Mouse (Mus musculus) lung, postnatal 14 days (tissue): ENCODE data around the gene Klf2.

Experiments used
- DNase-seq: peaks from one replicate; pipeline ENCODE4 v3.0.0; 2021

Klf2 gene

GRCm38 (mm10) chr8:72318801-72319322 is at the start of gene Klf2:
Klf2 (plus strand) TSS chr8:72319033.
- peak; percentile 99 for DNase-seq

GRCm38 (mm10) chr8:72270606-72271005 is 48.2 kb upstream of the Klf2 start:
- DNase-seq, result no peak

- DNase-seq, result no peak
These were observed 47.7 kb upstream of the Klf2 start for GRCm38 (mm10) chr8:72271051-72271660.

- DNase-seq, result no peak
These were observed 47.1 kb upstream of the Klf2 start for GRCm38 (mm10) chr8:72271691-72272090.

- peak; percentile 85 for DNase-seq
These were observed 46.5 kb upstream of the Klf2 start for GRCm38 (mm10) chr8:72272361-72272760.

- no peak for DNase-seq
These were observed 45.6 kb upstream of the Klf2 start for GRCm38 (mm10) chr8:72273111-72273770.

GRCm38 (mm10) chr8:72273807-72274206 is 45.0 kb upstream of the Klf2 start:
- no peak for DNase-seq

- no peak for DNase-seq
These were observed 41.6 kb upstream of the Klf2 start for GRCm38 (mm10) chr8:72277244-72277643.

GRCm38 (mm10) chr8:72279151-72279550 is 39.7 kb upstream of the Klf2 start:
- no peak for DNase-seq

GRCm38 (mm10) chr8:72281634-72282033 is 37.2 kb upstream of the Klf2 start:
- DNase-seq, result no peak

GRCm38 (mm10) chr8:72285285-72285684 is 33.5 kb upstream of the Klf2 start:
- DNase-seq, result no peak

- no peak for DNase-seq
These were observed 29.8 kb upstream of the Klf2 start for GRCm38 (mm10) chr8:72289051-72289450.

- no peak for DNase-seq
These were observed 27.7 kb upstream of the Klf2 start for GRCm38 (mm10) chr8:72291104-72291503.

GRCm38 (mm10) chr8:72293309-72293708 is 25.5 kb upstream of the Klf2 start:
- no peak for DNase-seq

- no peak for DNase-seq
These were observed 23.7 kb upstream of the Klf2 start for GRCm38 (mm10) chr8:72295125-72295524.

- DNase-seq, result peak; percentile 88
These were observed 23.2 kb upstream of the Klf2 start for GRCm38 (mm10) chr8:72295679-72296078.

- no peak for DNase-seq
These were observed 22.3 kb upstream of the Klf2 start for GRCm38 (mm10) chr8:72296561-72296960.

GRCm38 (mm10) chr8:72298928-72299327 is 19.9 kb upstream of the Klf2 start:
- DNase-seq, result no peak

GRCm38 (mm10) chr8:72300654-72301400 is 18.0 kb upstream of the Klf2 start:
- DNase-seq, result no peak

GRCm38 (mm10) chr8:72301497-72301896 is 17.3 kb upstream of the Klf2 start:
- no peak for DNase-seq

GRCm38 (mm10) chr8:72302986-72303612 is 15.7 kb upstream of the Klf2 start:
- DNase-seq, result peak; percentile 31

- peak; percentile 76 for DNase-seq
These were observed 15.2 kb upstream of the Klf2 start for GRCm38 (mm10) chr8:72303633-72304032.

GRCm38 (mm10) chr8:72305210-72305905 is 13.5 kb upstream of the Klf2 start, which contains the start of gene Gm10282:
Gm10282 (minus strand) TSS chr8:72305260.
- no peak for DNase-seq
